Mouse (Mus musculus) C2C12 (cell line): ENCODE measurements around the gene Acap1.

Experiments
- CTCF ChIP-seq: IDR thresholded peaks from one replicate; pipeline ENCODE4 v1.5.1; 2011; ENCODE audit not compliant: control insufficient read depth, insufficient read depth, insufficient read length
- MAX ChIP-seq: IDR thresholded peaks from one replicate; pipeline ENCODE4 v1.6.1; 2011; ENCODE audit warnings: mild to moderate bottlenecking, control low read depth
- MYOD1 ChIP-seq: IDR thresholded peaks from one replicate; pipeline ENCODE4 v1.6.1; 2011; ENCODE audit warnings: low read depth; ENCODE audit not compliant: control insufficient read depth, insufficient read length
- USF1 ChIP-seq: IDR thresholded peaks from one replicate; pipeline ENCODE4 v1.6.1; 2011; ENCODE audit warnings: low read depth, mild to moderate bottlenecking, control low read depth, moderate library complexity

DNA sequence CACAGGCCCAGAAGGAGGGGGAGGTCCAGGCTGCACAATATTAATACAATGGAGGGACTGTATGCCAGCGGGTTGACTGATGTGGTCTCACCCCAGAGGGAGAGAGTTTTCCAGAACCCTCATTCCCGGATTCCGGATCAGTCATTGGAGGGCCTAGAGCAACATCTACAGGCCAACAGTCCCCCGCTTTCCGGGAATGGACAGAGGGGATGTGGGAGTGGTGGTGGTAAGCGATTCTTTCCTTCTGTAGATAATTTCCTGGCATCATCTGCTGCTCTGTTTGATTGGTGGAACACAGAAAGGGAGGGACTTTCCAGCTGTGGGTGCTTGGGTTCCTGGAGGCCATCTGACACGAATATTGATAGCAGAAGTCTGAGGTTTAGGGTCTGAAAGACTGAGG, 19.2 kb downstream of the Acap1 start:
- TF ChIP-seq CTCF (no peak), USF1 (no peak), MYOD1 (no peak), MAX (no peak)
